Mouse (Mus musculus) brain, embryonic 14.5 days (tissue): ENCODE data around the gene Lpar1.

Experiments
- CTCF ChIP-seq: fragments of 200-500 bp; IDR thresholded peaks from 2 replicates; pipeline ENCODE4 v1.5.1; 2012; ENCODE audit warnings: inconsistent platforms, mild to moderate bottlenecking, moderate library complexity, borderline replicate concordance; ENCODE audit not compliant: insufficient read depth, insufficient read length; ENCODE audit errors: extremely low read depth
- POLR2A ChIP-seq: fragments of 200-500 bp; IDR thresholded peaks from 2 replicates; pipeline ENCODE4 v1.6.1; 2012; ENCODE audit warnings: mild to moderate bottlenecking, inconsistent platforms, borderline replicate concordance; ENCODE audit not compliant: poor library complexity, insufficient read depth, insufficient read length, severe bottlenecking; ENCODE audit errors: extremely low read depth

- TF ChIP-seq CTCF: no peak
- TF ChIP-seq POLR2A: no peak
These were observed 52.5 kb downstream of the Lpar1 start for GRCm38 (mm10) chr4:58501012-58501777.
